Mouse (Mus musculus) activated CD4-positive, CD25-positive, alpha-beta regulatory T cell, adult 4 months (primary cell): ENCODE measurements around the gene Olfr513. TPM values are rescaled to one million over a fixed set of nuclear protein-coding genes. Genes with fewer than 3 reads are reported as not detected.

Experiments
- ATAC-seq: one replicate; pipeline ENCODE4 v1.8.0; 2017
- polyA plus RNA-seq, 2 experiments: library from polyadenylated mRNA; unstranded; fragments of 100-300 nt; shearing (Covaris generic); gene quantifications; one replicate each; pipeline ENCODE4 v1.2.1; 2017

The Olfr513 gene
- not detected for polyA plus RNA-seq

DNA sequence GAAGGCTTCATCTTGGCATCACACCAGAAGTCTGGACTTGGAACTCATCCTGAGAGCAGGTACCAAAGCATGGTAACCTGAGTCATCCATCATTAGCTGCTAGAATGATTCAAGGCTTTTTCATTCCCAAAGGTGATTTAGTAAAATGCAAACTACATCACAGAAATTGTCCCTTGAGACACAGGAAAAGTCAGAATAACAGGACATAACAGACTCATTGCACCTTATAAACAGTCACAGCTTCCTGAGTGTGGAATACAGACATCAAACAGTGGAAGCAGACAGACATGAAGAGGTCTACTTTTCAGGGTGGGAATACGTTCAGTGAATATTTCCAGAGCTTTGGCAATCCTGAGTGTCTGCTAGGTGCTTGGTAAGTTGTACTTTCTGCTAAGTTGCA is at the start of gene Olfr513:
Olfr513 (plus strand) TSS at position 301 of the 400 bp plus-strand sequence.
- ATAC-seq: no peak

DNA sequence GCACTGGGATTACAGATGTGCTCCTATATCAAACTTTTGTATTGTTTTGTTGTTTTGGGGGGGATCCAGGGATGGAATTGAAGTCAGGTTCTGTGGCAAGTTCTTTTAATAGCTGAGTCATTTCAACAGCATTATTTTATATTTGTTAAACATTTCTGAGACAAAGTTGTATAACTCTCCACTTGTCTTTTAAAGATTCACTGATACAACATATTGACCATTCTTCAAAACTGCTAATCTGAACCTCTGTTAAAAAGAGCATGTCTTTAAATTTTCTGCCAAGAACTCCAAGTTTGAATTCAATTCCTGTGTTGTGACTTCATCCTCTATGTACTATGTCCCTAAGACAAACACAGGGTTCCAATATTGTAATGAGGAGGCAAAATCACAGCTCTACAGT is 37.8 kb upstream of the Olfr513 start, which contains the start of gene Olfr512:
Olfr512 (plus strand) TSS at position 301 of the 400 bp plus-strand sequence.
- no peak for ATAC-seq

- ATAC-seq: no peak
Measured at GRCm38 (mm10) chr7:108760411-108760810, 9.6 kb downstream of the Olfr513 start.

- no peak for ATAC-seq
Measured at GRCm38 (mm10) chr7:108797205-108797933, 46.6 kb downstream of the Olfr513 start.

Other genes with a start within 250 kb of the Olfr513 start
- gene Olfr502, start 225.9 kb upstream of the Olfr513 start, polyA plus RNA-seq: not detected
- gene Olfr503, start 206.4 kb upstream of the Olfr513 start, polyA plus RNA-seq: not detected
- gene Olfr504, start 185.2 kb upstream of the Olfr513 start, polyA plus RNA-seq: not detected
- gene Olfr506, start 140.2 kb upstream of the Olfr513 start, polyA plus RNA-seq: not detected
- not detected for gene Olfr507, start 129.2 kb upstream of the Olfr513 start, polyA plus RNA-seq
- not detected for gene Olfr508, start 121.0 kb upstream of the Olfr513 start, polyA plus RNA-seq
- gene Olfr509, start 99.1 kb upstream of the Olfr513 start, polyA plus RNA-seq: not detected
- not detected for gene Olfr510, start 84.6 kb upstream of the Olfr513 start, polyA plus RNA-seq
- gene Olfr512, start 37.7 kb upstream of the Olfr513 start, polyA plus RNA-seq: not detected
- gene Olfr514, start 75.0 kb downstream of the Olfr513 start, polyA plus RNA-seq: not detected
- gene Olfr516, start 99.6 kb downstream of the Olfr513 start, polyA plus RNA-seq: not detected
- gene Olfr517, start 121.4 kb downstream of the Olfr513 start, polyA plus RNA-seq: not detected
- gene Olfr518, start 134.0 kb downstream of the Olfr513 start, polyA plus RNA-seq: not detected
- gene Olfr519, start 143.4 kb downstream of the Olfr513 start, polyA plus RNA-seq: not detected
- under 1 TPM; 0.07 to 0.19 TPM for gene Nlrp10, start 179.2 kb downstream of the Olfr513 start, polyA plus RNA-seq
- 10 to 100 TPM; 34.6 to 48.4 TPM for gene Eif3f, start 183.4 kb downstream of the Olfr513 start, polyA plus RNA-seq
- under 1 TPM; 0.24 to 0.29 TPM for gene Tub, start 199.4 kb downstream of the Olfr513 start, polyA plus RNA-seq